Mouse (Mus musculus) adrenal gland, postnatal 36 days (tissue): ENCODE measurements around the gene Prkcb. TPM values are rescaled to one million over a fixed set of nuclear protein-coding genes. Genes with fewer than 3 reads are reported as not detected.

Source experiments
- DNase-seq, 2 experiments: peaks; one replicate each; pipeline ENCODE4 v3.0.0; 2021; ENCODE audit warnings: mixed read lengths in 1 of 2
- total RNA-seq, 2 experiments: library from RNA; stranded (reverse); gene quantifications; 2 replicates each; pipeline ENCODE4 v1.2.3; 2021

Prkcb gene
- total RNA-seq, 2 experiments from 2014 or later: 10.5 to 15.5 TPM

DNA sequence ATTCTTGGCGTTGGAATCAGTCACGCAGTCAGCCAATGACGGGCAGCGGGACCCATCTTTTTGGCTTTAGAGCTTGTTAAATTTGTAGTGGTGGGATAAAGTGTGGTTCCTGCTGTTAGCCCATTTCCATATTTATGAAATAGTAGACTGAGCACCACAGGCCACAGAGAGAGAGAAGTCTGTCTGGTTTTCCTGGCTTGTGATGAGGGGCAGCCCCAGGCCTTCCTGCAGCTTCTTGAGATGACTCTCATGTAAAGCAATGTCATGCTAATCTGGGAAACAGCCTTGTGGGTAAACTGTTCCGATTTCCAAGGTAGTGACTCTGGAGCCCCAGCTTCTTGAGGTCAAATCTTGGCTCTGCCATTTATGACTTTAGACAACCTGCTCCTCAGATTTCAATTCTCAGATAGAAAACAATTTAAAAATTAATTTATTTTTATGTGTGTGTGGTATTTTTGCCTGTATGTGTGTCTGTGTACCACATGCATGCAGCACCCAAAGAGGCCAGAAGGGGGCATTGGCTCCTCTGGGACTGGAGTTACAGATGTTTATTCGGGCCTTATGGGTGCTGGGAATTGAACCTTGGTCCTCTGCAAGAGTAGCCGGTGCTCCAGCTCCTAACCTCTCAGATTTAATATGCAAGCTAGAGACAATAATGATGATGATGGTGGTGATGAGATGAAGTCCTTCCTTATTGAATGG is 32.4 kb downstream of the Prkcb start:
- DNase-seq: no peak

DNA sequence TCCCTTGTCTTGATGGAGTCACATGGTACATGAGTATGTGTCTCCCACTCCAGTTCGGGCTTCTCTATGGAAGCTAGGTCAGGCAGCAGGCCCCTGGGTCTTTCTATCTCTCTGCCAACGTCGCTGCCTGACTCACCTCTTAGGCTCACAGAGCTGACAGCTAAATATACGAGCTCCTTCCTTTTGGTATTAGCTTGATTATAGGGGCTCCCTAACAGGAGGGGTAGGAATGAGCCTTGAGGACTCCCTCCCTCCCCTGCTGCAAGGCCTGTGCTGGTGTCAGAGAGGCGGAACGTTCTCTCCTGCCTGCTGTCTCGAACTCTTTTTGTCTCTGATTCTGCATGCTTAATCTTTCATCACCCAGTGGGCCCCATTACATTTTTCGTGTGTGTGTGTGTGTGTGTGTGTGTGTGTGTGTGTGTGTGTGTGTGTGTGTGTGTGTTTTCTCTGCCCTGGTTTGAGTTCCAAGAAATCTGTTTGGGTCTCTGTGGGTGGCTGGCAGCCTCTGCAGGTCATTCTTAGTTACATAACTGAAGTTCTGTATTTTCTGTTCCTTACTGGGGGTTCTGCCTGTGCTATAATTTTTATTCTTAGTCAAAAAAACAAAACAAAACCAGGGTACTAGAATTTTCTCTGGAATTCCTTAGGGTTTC is 33.6 kb downstream of the Prkcb start:
- peak; percentile 3 to 13 for DNase-seq

GRCm38 (mm10) chr7:122327942-122328341 is 39.4 kb downstream of the Prkcb start:
- no peak for DNase-seq

GRCm38 (mm10) chr7:122328466-122328865 is 39.9 kb downstream of the Prkcb start:
- no peak for DNase-seq

DNA sequence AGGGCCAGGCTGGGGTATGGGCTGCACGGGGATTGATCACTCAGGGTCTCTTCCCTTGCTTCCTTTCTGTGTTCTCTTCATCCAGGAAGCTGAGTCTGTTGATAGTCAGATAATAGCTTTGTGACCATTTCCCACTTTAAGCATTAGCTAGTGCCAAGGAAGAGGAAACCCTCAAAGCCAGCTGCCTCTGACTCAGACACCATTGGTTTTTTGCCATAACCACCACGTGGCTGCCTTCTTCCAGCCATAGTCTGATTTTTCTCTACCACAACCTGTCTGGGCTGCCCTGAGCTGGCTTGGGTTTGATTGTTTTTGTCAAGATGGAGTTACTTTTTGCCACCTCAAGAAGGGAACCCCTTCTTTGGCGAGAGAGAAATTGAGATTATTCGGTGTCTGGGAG is 41.0 kb downstream of the Prkcb start:
- DNase-seq: peak in 1 of 2 experiments; percentile 17

- DNase-seq: no peak
These were observed 45.1 kb downstream of the Prkcb start for GRCm38 (mm10) chr7:122333686-122334085.

GRCm38 (mm10) chr7:122337302-122337701 is 48.8 kb downstream of the Prkcb start:
- no peak for DNase-seq

- no peak for DNase-seq
These were observed 49.5 kb downstream of the Prkcb start for GRCm38 (mm10) chr7:122338055-122338454.

DNA sequence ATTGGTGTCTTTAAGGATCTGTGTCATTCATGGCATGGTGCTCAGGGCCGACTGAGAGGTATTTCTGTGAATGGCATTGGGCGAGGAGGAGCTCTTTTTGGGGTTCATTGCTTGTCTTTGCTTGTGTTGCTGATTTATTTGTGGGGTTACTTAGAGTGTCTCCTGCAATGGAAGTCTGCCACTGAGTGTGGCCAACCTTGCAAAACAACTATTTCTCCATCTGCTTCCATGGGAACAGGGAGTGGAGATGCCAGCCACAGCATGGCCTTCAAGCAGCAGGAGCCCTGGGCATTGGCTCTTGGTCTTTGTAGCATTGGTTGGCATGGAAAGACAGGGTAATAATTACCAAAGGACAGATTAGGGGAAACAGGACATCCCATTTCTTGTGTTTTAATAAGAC is 50.9 kb downstream of the Prkcb start:
- peak in 1 of 2 experiments; percentile 24 for DNase-seq

- no peak for DNase-seq
These were observed 53.3 kb downstream of the Prkcb start for GRCm38 (mm10) chr7:122341813-122342212.

DNA sequence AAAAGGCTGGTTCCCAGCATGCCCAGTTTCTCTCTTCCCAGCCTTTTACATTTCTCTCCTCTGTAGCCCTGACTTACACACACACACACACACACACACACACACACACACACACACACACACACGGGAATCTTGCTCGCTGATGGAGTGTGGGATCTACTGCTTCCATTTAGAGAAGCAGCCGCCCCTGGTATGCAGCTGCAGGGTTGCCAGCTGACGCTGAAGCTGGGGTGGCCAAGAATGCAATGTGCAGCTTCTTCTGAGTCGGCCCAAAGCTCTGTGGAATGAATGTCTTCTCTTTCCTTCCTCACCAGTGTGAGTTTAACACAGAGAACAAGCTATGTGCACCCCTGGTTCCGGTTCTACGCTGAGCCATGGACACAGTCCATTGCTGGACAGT is 56.1 kb downstream of the Prkcb start:
- no peak for DNase-seq

DNA sequence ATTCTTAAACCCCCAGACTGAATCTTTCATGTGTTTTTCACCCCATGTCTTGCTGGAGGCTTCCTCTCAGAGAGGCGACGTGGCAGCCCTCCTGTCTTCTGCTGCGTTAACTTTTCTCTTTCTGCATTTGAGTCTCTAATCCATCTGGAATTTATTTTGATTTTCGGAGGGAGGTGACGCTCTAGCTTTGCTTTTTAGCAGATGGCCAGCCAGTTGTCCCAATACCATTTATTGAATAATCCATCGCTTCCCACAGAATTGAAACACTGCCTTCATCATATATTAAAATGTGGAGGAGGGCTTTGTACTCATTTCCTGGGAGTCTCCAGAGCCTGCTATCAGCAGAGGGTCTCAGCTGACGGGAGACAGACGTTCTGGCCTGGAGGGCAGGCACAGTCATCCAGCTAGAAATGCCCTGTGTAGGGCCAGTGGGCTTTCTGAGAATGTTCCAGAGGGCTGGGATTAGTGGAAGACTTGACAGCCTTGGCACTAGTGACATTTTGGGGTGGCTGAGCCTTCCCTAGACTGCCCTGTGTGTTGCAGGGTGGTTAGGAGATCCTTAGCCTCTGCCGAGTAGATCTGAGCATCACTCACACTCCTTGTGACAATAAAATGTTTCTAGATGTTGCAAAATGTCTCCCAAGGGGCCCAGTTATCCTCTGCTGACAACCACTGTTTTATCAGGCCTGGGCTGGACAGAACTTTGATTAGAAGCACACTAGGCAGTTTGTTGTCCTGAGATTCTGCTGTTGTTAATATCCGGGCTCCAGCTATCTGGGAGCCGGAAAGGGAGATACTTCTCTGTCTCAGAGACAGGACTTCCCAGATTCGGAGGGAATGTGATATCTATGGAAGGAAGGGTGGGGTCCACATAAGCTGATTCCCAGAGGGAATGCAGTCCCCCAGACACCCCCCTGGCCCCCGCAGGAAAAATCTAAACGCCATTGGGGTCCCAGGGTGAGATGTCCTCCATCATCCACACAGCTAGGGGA is 58.0 kb downstream of the Prkcb start:
- DNase-seq: no peak

GRCm38 (mm10) chr7:122347433-122347832 is 58.9 kb downstream of the Prkcb start:
- DNase-seq: no peak

- DNase-seq: no peak
These were observed 61.4 kb downstream of the Prkcb start for GRCm38 (mm10) chr7:122349961-122350360.

- DNase-seq: no peak
These were observed 62.2 kb downstream of the Prkcb start for GRCm38 (mm10) chr7:122350741-122351140.

DNA sequence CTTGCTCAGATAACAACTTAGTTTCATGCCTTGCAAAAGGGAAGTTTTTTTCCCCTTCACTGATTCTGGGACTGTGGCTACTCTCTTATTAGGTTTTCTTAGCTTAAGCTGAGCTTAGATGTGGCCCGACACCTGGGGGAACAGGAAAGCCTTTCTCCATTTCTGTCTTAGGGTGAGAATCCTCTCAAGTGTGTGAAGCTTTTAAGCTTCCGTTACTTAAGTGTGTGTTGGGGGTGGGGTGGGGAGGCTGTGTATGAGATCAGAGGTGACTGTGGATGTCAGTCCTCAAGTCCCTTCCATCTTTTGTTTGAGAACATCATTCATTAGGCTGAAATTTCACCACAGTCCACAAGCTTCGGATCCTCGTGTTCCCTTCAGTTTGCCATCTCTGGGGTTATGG is 63.3 kb downstream of the Prkcb start:
- no peak for DNase-seq

GRCm38 (mm10) chr7:122352566-122353277 is 64.2 kb downstream of the Prkcb start:
- no peak for DNase-seq

DNA sequence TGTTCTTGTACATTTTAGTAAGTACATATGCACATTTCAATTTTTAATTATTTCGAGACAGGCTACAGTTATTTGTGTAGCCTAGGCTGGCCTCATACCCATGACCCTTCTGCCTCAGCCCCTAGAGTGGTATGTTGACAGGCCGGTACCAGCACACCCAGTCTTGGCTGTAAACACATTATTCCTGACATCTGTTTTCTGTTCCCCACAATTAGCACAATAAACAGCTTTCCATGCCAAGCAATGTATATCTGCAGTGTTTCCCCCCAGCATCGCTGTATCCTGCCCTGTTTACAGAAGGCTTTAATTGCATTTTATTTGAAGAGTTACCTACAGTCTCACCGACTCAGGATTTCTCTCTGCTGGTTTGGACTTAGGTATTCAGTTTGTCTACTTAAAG is 64.8 kb downstream of the Prkcb start:
- DNase-seq: no peak

DNA sequence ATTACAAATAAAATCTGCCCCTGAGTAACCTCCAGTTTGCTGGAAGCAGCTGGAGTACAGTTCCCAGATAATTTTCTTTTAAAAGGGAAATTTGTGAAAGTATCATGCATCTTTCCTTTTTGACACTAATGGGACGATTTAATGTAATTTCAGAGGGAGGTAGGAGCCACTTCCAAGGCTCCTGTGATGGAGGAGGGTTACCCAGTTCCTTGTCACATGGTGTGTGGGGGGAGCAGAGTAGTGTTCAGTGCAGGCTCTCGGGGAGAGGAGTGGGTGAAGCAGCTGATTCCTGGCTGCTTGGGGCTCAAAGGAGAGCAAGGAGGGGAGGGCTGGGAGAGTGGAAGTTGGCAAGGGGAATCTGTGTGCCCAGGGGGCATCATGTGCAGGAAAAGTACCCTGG is 68.4 kb downstream of the Prkcb start:
- DNase-seq: no peak

DNA sequence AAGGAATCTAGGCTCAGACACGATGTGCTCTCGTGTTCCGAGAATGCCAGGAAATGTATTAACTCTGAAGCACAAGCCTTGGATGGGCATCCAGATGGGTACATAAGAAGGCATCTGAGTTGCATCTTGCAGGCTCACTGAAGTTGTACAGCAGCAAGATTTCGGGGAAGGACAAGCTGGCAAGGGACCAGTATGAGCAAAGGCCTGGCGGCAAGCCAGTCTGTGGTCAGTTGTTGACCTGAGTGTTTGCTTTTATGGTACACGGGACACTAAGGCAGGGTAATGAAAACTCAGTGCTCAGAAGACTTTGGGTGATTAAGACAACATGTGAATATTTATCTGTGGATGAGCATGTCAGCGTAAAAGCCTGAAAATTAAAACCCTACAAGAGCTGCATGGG is 69.3 kb downstream of the Prkcb start:
- DNase-seq: peak; percentile 52 to 59

DNA sequence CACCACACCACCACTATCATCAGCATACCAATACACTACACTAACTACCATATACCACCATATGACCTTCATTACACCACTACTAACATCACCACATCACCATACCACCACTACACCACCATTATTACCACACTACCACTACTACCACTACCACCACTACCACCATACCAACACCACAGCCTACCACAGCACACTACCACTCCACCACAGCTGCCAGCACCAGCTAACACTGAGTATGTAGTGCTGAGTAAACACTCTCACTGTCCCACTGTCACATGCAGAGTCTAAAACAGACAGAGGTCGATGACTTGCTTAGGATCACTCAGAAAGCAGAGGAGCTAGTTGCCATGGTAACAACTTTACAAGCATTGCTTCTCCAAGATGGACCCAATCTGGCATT is 78.1 kb downstream of the Prkcb start:
- no peak for DNase-seq
